Mouse (Mus musculus) layer of hippocampus, postnatal 36 days (tissue): ENCODE results near the gene Oscar. TPM values are rescaled to one million over a fixed set of nuclear protein-coding genes. Genes with fewer than 3 reads are reported as not detected.

ENCODE experiments used
- microRNA-seq, 2 experiments: library from miRNA; unstranded; fragments of <30 nt; microRNA quantifications; one replicate each; pipeline ENCODE4 v1.2.0; 2021
- total RNA-seq, 2 experiments: library from RNA; stranded (reverse); gene quantifications; 2 replicates each; pipeline ENCODE4 v1.2.3; 2021

Oscar gene
- total RNA-seq, 2 experiments from 2014 or later, result 0.80 to 1.4 TPM

Small RNA genes within 50 kb of the gene (microRNA-seq; reads per million reads assigned to microRNA genes)
- 0 reads per million in 2 experiments for gene Gm25100
- gene Mir3572, result 4.4 to 4.5 reads per million in 2 experiments

Other genes starting within 250 kb of the Oscar start
- gene Cacng8, start 225.5 kb downstream of the Oscar start, total RNA-seq, result 100 to 1,000 TPM; 406 to 411 TPM
- gene Cacng6, start 192.0 kb downstream of the Oscar start, total RNA-seq, result 1 to 10 TPM; 1.5 to 1.6 TPM
- gene Tarm1, start 113.5 kb downstream of the Oscar start, total RNA-seq, result not detected
- gene Ndufa3, start 1.2 kb upstream of the Oscar start, total RNA-seq, result 100 to 1,000 TPM; 577 to 589 TPM
- gene Tfpt, start 13.8 kb upstream of the Oscar start, total RNA-seq, result 10 to 100 TPM; 32.0 to 49.6 TPM
- gene Prpf31, start 13.8 kb upstream of the Oscar start, total RNA-seq, result 10 to 100 TPM; 52.9 to 56.3 TPM
- gene Cnot3, start 29.1 kb upstream of the Oscar start, total RNA-seq, result 10 to 100 TPM; 62.1 to 74.5 TPM
- 1 to 10 TPM; 5.2 to 6.2 TPM for gene Leng1, start 49.7 kb upstream of the Oscar start, total RNA-seq
- gene Tmc4, start 61.4 kb upstream of the Oscar start, total RNA-seq, result 10 to 100 TPM in 1 of 2 experiments, 1 to 10 TPM in 1; 7.5 to 11.6 TPM
- 10 to 100 TPM; 79.0 to 83.4 TPM for gene Tsen34, start 76.7 kb upstream of the Oscar start, total RNA-seq
- gene Mboat7, start 77.4 kb upstream of the Oscar start, total RNA-seq, result 100 to 1,000 TPM; 154 to 158 TPM
- gene Rps9, start 87.8 kb upstream of the Oscar start, total RNA-seq, result 100 to 1,000 TPM; 396 to 403 TPM
- under 1 TPM; 0.12 to 0.15 TPM for gene Pirb, start 104.2 kb upstream of the Oscar start, total RNA-seq
- not detected for gene Gm15448, start 209.5 kb upstream of the Oscar start, total RNA-seq
- not detected for gene Pira2, start 228.9 kb upstream of the Oscar start, total RNA-seq